Mouse (Mus musculus) stomach, embryonic 16.5 days (tissue): ENCODE measurements at regions not wholly inside any gene's neighbourhood (a gene's known extent, or its start where the extent isn't known, plus 50 kb on each side); places are given as distances from the start of the nearest gene placed in this dataset.

ENCODE experiments used
- ATAC-seq: fragments of 200-750 bp; cut with Nextera tagmentation; 2 replicates; pipeline ENCODE4 v1.8.0; 2017; ENCODE audit warnings: moderate number of reproducible peaks, moderate TSS enrichment; ENCODE audit not compliant: insufficient read depth, low FRiP score
- H3K27ac ChIP-seq: fragments of 300-500 bp; sonication (generic); 2 replicates; pipeline ENCODE4 v1.5.1; 2014; ENCODE audit warnings: low read length
- H3K27me3 ChIP-seq: fragments of 300-500 bp; sonication (generic); 2 replicates; pipeline ENCODE4 v1.6.1; 2014; ENCODE audit warnings: low read length, control low read depth, mixed read lengths; ENCODE audit not compliant: control insufficient read depth, insufficient read depth
- H3K36me3 ChIP-seq: fragments of 300-500 bp; sonication (generic); 2 replicates; pipeline ENCODE4 v1.6.1; 2014; ENCODE audit warnings: low read length; ENCODE audit not compliant: control insufficient read depth, insufficient read depth
- H3K4me1 ChIP-seq: fragments of 300-500 bp; sonication (generic); 2 replicates; pipeline ENCODE4 v1.6.1; 2014; ENCODE audit warnings: low read length, control low read depth, mixed read lengths; ENCODE audit not compliant: control insufficient read depth, insufficient read depth
- H3K4me2 ChIP-seq: fragments of 300-500 bp; sonication (generic); 2 replicates; pipeline ENCODE4 v1.6.1; 2014; ENCODE audit warnings: low read depth, low read length, mixed read lengths
- H3K4me3 ChIP-seq: fragments of 300-500 bp; sonication (generic); replicated peaks from 2 replicates; pipeline ENCODE4 v1.5.1; 2014; ENCODE audit warnings: mild to moderate bottlenecking, low read length
- H3K9ac ChIP-seq: fragments of 300-500 bp; sonication (generic); 2 replicates; pipeline ENCODE4 v1.6.1; 2014; ENCODE audit warnings: low read length
- H3K9me3 ChIP-seq: fragments of 300-500 bp; sonication (generic); replicated peaks from 2 replicates; pipeline ENCODE4 v1.6.1; 2016; ENCODE audit warnings: low read length, control low read depth; ENCODE audit not compliant: control insufficient read depth
- WGBS: fragments of 180-500 bp; shearing (Covaris S2); extraction: QIAGEN DNeasy Blood & Tissue Kit; methylation state at CpG from one replicate; pipeline ENCODE4 v1.1.7; 2014; 5-methylcytosine and 5-hydroxymethylcytosine counted together

GRCm38 (mm10) chr9:117922992-117923391 is 117.3 kb upstream of the Azi2 start:
- no peaks in the 10 kb centered on the region for H3K36me3 ChIP-seq
- H3K9me3 ChIP-seq, result no peaks in the 10 kb centered on the region
- H3K27ac ChIP-seq, result no peak overlapping the region
- no peak overlapping the region for H3K4me2 ChIP-seq
- no peak overlapping the region for H3K4me3 ChIP-seq
- no peak for ATAC-seq
- no peaks in the 10 kb centered on the region for H3K27me3 ChIP-seq
- no peak overlapping the region for H3K9ac ChIP-seq
- H3K4me1 ChIP-seq, result no peaks in the 10 kb centered on the region
- WGBS, result 33% methylated on average over 4 of the region's 4 CpGs

- 90% methylated on average over 10 of the region's 10 CpGs for WGBS
- no peaks in the 10 kb centered on the region for H3K27me3 ChIP-seq
- no peak overlapping the region for H3K4me3 ChIP-seq
- no peak for ATAC-seq
- no peak overlapping the region for H3K9ac ChIP-seq
- no peak overlapping the region for H3K4me2 ChIP-seq
- H3K9me3 ChIP-seq, result no peaks in the 10 kb centered on the region
- H3K36me3 ChIP-seq, result no peaks in the 10 kb centered on the region
- no peaks in the 10 kb centered on the region for H3K4me1 ChIP-seq
- no peak overlapping the region for H3K27ac ChIP-seq
Measured at GRCm38 (mm10) chr9:117907895-117908424, 132.3 kb upstream of the Azi2 start.

- WGBS, result 81% methylated on average over 10 of the region's 10 CpGs
- no peaks in the 10 kb centered on the region for H3K4me1 ChIP-seq
- H3K4me3 ChIP-seq, result no peak overlapping the region
- no peaks in the 10 kb centered on the region for H3K9me3 ChIP-seq
- no peaks in the 10 kb centered on the region for H3K36me3 ChIP-seq
- no peak overlapping the region for H3K9ac ChIP-seq
- no peak overlapping the region for H3K27ac ChIP-seq
- ATAC-seq, result no peak
- H3K27me3 ChIP-seq, result no peaks in the 10 kb centered on the region
- H3K4me2 ChIP-seq, result no peak overlapping the region
Measured at GRCm38 (mm10) chr9:117905045-117905747, 135.1 kb upstream of the Azi2 start.

- WGBS, result 75% methylated on average over 8 of the region's 8 CpGs
- ATAC-seq, result no peak
- H3K9me3 ChIP-seq, result no peaks in the 10 kb centered on the region
- H3K27ac ChIP-seq, result no peak overlapping the region
- no peak overlapping the region for H3K9ac ChIP-seq
- no peak overlapping the region for H3K4me3 ChIP-seq
- H3K4me1 ChIP-seq, result no peaks in the 10 kb centered on the region
- no peaks in the 10 kb centered on the region for H3K36me3 ChIP-seq
- H3K27me3 ChIP-seq, result no peaks in the 10 kb centered on the region
- H3K4me2 ChIP-seq, result no peak overlapping the region
Measured at GRCm38 (mm10) chr9:117904621-117905020, 135.7 kb upstream of the Azi2 start.

GRCm38 (mm10) chr9:117903025-117903424 is 137.3 kb upstream of the Azi2 start:
- WGBS, result 42% methylated on average over 4 of the region's 4 CpGs
- ATAC-seq, result peak; percentile 33; the same call in 1 of the 2 replicates
- no peak overlapping the region for H3K9ac ChIP-seq
- H3K36me3 ChIP-seq, result no peaks in the 10 kb centered on the region
- no peaks in the 10 kb centered on the region for H3K27me3 ChIP-seq
- H3K9me3 ChIP-seq, result no peaks in the 10 kb centered on the region
- no peaks in the 10 kb centered on the region for H3K4me1 ChIP-seq
- H3K4me2 ChIP-seq, result no peak overlapping the region
- no peak overlapping the region for H3K27ac ChIP-seq
- no peak overlapping the region for H3K4me3 ChIP-seq

GRCm38 (mm10) chr9:117902239-117902939 is 137.9 kb upstream of the Azi2 start:
- no peak for ATAC-seq

GRCm38 (mm10) chr9:117900631-117901030 is 139.7 kb upstream of the Azi2 start:
- no peaks in the 10 kb centered on the region for H3K36me3 ChIP-seq
- no peak overlapping the region for H3K9ac ChIP-seq
- no peak overlapping the region for H3K4me2 ChIP-seq
- H3K9me3 ChIP-seq, result no peaks in the 10 kb centered on the region
- no peak for ATAC-seq
- H3K4me3 ChIP-seq, result no peak overlapping the region
- no peak overlapping the region for H3K27ac ChIP-seq
- 80% methylated on average over 12 of the region's 12 CpGs for WGBS
- H3K4me1 ChIP-seq, result no peaks in the 10 kb centered on the region
- H3K27me3 ChIP-seq, result no peaks in the 10 kb centered on the region

More at GRCm38 (mm10) chr9:117902239-117902939, 137.9 kb upstream of the Azi2 start:
- Histone ChIP-seq H3K36me3 (no peaks in the 10 kb centered on the region), H3K4me3 (no peak overlapping the region), H3K9ac (no peak overlapping the region), H3K4me1 (no peaks in the 10 kb centered on the region), H3K27me3 (no peaks in the 10 kb centered on the region), H3K27ac (no peak overlapping the region), H3K9me3 (no peaks in the 10 kb centered on the region), H3K4me2 (no peak overlapping the region)
- WGBS, result 82% methylated on average over 20 of the region's 20 CpGs

GRCm38 (mm10) chr9:117896517-117896916 is 143.8 kb upstream of the Azi2 start:
- no peaks in the 10 kb centered on the region for H3K9me3 ChIP-seq

GRCm38 (mm10) chr9:117892601-117893000 is 147.7 kb upstream of the Azi2 start:
- Histone ChIP-seq H3K9ac (no peak overlapping the region), H3K27me3 (no peaks in the 10 kb centered on the region), H3K36me3 (no peaks in the 10 kb centered on the region), H3K4me1 (no peaks in the 10 kb centered on the region), H3K27ac (no peak overlapping the region), H3K4me2 (no peak overlapping the region), H3K9me3 (no peaks in the 10 kb centered on the region), H3K4me3 (no peak overlapping the region)
- no peak for ATAC-seq
- WGBS, result 47% methylated on average over 6 of the region's 6 CpGs

More at GRCm38 (mm10) chr9:117896517-117896916, 143.8 kb upstream of the Azi2 start:
- H3K9ac ChIP-seq, result no peak overlapping the region
- no peak overlapping the region for H3K27ac ChIP-seq
- H3K36me3 ChIP-seq, result no peaks in the 10 kb centered on the region
- no peaks in the 10 kb centered on the region for H3K4me1 ChIP-seq
- H3K4me2 ChIP-seq, result no peak overlapping the region
- H3K4me3 ChIP-seq, result no peak overlapping the region
- no peak for ATAC-seq
- WGBS, result 65% methylated on average over 8 of the region's 8 CpGs
- no peaks in the 10 kb centered on the region for H3K27me3 ChIP-seq
